Mouse (Mus musculus) forebrain, postnatal 0 days (tissue): ENCODE results near the gene Zcchc4. TPM values are rescaled to one million over a fixed set of nuclear protein-coding genes. Genes with fewer than 3 reads are reported as not detected.

Source experiments
- ATAC-seq: fragments of 200-750 bp; cut with Nextera tagmentation; 2 replicates; pipeline ENCODE4 v1.8.0; 2017; ENCODE audit warnings: mild to moderate bottlenecking, moderate library complexity
- DNase-seq: peaks from one replicate; pipeline ENCODE4 v3.0.0-alpha.2; 2015
- H3K27ac ChIP-seq: fragments of 300-500 bp; sonication (generic); 2 replicates; pipeline ENCODE4 v1.5.1; 2014; ENCODE audit warnings: low read depth, mild to moderate bottlenecking, antibody characterized with exemption, low read length, moderate library complexity, mixed read lengths
- H3K27me3 ChIP-seq: fragments of 300-500 bp; sonication (generic); 2 replicates; pipeline ENCODE4 v1.6.1; 2014; ENCODE audit warnings: mild to moderate bottlenecking, low read length, mixed read lengths; ENCODE audit not compliant: insufficient read depth
- H3K36me3 ChIP-seq: fragments of 300-500 bp; sonication (generic); 2 replicates; pipeline ENCODE4 v1.6.1; 2014; ENCODE audit warnings: mild to moderate bottlenecking, moderate library complexity; ENCODE audit not compliant: insufficient read depth
- H3K4me1 ChIP-seq: fragments of 300-500 bp; sonication (generic); 2 replicates; pipeline ENCODE4 v1.6.1; 2014; ENCODE audit warnings: antibody characterized with exemption; ENCODE audit not compliant: insufficient read depth
- H3K4me2 ChIP-seq: fragments of 300-500 bp; sonication (generic); 2 replicates; pipeline ENCODE4 v1.6.1; 2014; ENCODE audit warnings: low read depth, mild to moderate bottlenecking, moderate library complexity
- H3K4me3 ChIP-seq: fragments of 300-500 bp; sonication (generic); 2 replicates; pipeline ENCODE4 v1.5.1; 2014; ENCODE audit warnings: low read depth, low read length, mixed read lengths
- H3K9ac ChIP-seq: fragments of 300-500 bp; sonication (generic); 2 replicates; pipeline ENCODE4 v1.6.1; 2014; ENCODE audit warnings: mild to moderate bottlenecking
- H3K9me3 ChIP-seq: fragments of 300-500 bp; sonication (generic); 2 replicates; pipeline ENCODE4 v1.6.1; 2016; ENCODE audit warnings: low read length
- CTCF ChIP-seq: sonication (generic); IDR thresholded peaks from 2 replicates; pipeline ENCODE4 v1.5.1; 2016; ENCODE audit warnings: antibody characterized with exemption, control low read depth, low read depth
- WGBS: fragments of 180-500 bp; shearing (Covaris S2); extraction: QIAGEN DNeasy Blood & Tissue Kit; methylation state at CpG from one replicate; pipeline ENCODE4 v1.1.7; 2014; 5-methylcytosine and 5-hydroxymethylcytosine counted together
- polyA plus RNA-seq: library from polyadenylated mRNA; unstranded; fragments of >200 nt; fragmentation: Nextera tagmentation; extraction: Ambion mirVana; gene quantifications from 2 replicates; pipeline ENCODE4 v1.2.1, GENCODE M21; 2015
- total RNA-seq: library from RNA; depleted of rRNA; stranded (reverse); fragments of >200 nt; gene quantifications from 2 replicates; pipeline ENCODE4 v1.2.3, GENCODE M21; 2014

The Zcchc4 gene
- total and polyA plus RNA-seq, 2 experiments from 2014 or later: 6.8 to 11.0 TPM

- no peaks in the 10 kb centered on the region for H3K9me3 ChIP-seq
- H3K36me3 ChIP-seq: peaks cover 62% of the 10 kb centered on the region
- H3K27ac ChIP-seq: no peak overlapping the region
- DNase-seq (no peak), ATAC-seq (no peak)
- no peak for TF ChIP-seq CTCF
- H3K4me1 ChIP-seq: no peaks in the 10 kb centered on the region
- H3K4me3 ChIP-seq: no peak overlapping the region
- WGBS: 94% methylated on average over 7 of the region's 7 CpGs
- no peaks in the 10 kb centered on the region for H3K27me3 ChIP-seq
- H3K9ac ChIP-seq: no peak overlapping the region
- no peak overlapping the region for H3K4me2 ChIP-seq
These were observed 69.1 kb downstream of the Zcchc4 start for GRCm38 (mm10) chr5:52844319-52844718.

- Histone ChIP-seq H3K9me3 (no peaks in the 10 kb centered on the region), H3K4me1 (no peaks in the 10 kb centered on the region), H3K36me3 (peaks cover 55% of the 10 kb centered on the region), H3K4me3 (no peak overlapping the region), H3K27me3 (no peaks in the 10 kb centered on the region), H3K9ac (no peak overlapping the region), H3K27ac (no peak overlapping the region), H3K4me2 (no peak overlapping the region)
- 91% methylated on average over 5 of the region's 5 CpGs for WGBS
- no peak for ATAC-seq
- no peak for DNase-seq
- TF ChIP-seq CTCF: 0 out of 2 replicates have a peak, but pooled peaks have one; percentile 7
These were observed 80.5 kb downstream of the Zcchc4 start for GRCm38 (mm10) chr5:52855727-52856126.

GRCm38 (mm10) chr5:52864446-52864845 lies 89.2 kb downstream of the Zcchc4 start:
- Histone ChIP-seq H3K9ac (no peak overlapping the region), H3K9me3 (no peaks in the 10 kb centered on the region), H3K27ac (no peak overlapping the region), H3K4me3 (no peak overlapping the region), H3K27me3 (no peaks in the 10 kb centered on the region), H3K36me3 (peaks cover 85% of the 10 kb centered on the region), H3K4me2 (no peak overlapping the region), H3K4me1 (no peaks in the 10 kb centered on the region)
- WGBS: 94% methylated on average over 8 of the region's 8 CpGs
- no peak for TF ChIP-seq CTCF
- ATAC-seq: no peak
- no peak for DNase-seq

GRCm38 (mm10) chr5:52865825-52866224 lies 90.6 kb downstream of the Zcchc4 start:
- Histone ChIP-seq H3K27me3 (no peaks in the 10 kb centered on the region), H3K4me2 (no peak overlapping the region), H3K9me3 (no peaks in the 10 kb centered on the region), H3K4me1 (no peaks in the 10 kb centered on the region), H3K9ac (no peak overlapping the region), H3K4me3 (no peak overlapping the region), H3K27ac (no peak overlapping the region), H3K36me3 (peaks cover 73% of the 10 kb centered on the region)
- ATAC-seq (no peak), DNase-seq (no peak)
- TF ChIP-seq CTCF: no peak
- 66% methylated on average over 9 of the region's 9 CpGs for WGBS

GRCm38 (mm10) chr5:52866361-52867155 lies 91.3 kb downstream of the Zcchc4 start:
- Histone ChIP-seq H3K27me3 (no peaks in the 10 kb centered on the region), H3K27ac (no peak overlapping the region), H3K4me3 (no peak overlapping the region), H3K36me3 (peaks cover 67% of the 10 kb centered on the region), H3K9me3 (no peaks in the 10 kb centered on the region), H3K9ac (no peak overlapping the region), H3K4me2 (no peak overlapping the region), H3K4me1 (no peaks in the 10 kb centered on the region)
- no peak for ATAC-seq
- no peak for TF ChIP-seq CTCF
- DNase-seq: no peak
- WGBS: 86% methylated on average over 18 of the region's 18 CpGs

GRCm38 (mm10) chr5:52868918-52869703 lies 93.9 kb downstream of the Zcchc4 start:
- H3K4me3 ChIP-seq: no peak overlapping the region
- TF ChIP-seq CTCF: no peak
- H3K36me3 ChIP-seq: peaks cover 45% of the 10 kb centered on the region
- H3K27me3 ChIP-seq: no peaks in the 10 kb centered on the region
- WGBS: 88% methylated on average over 12 of the region's 12 CpGs
- H3K27ac ChIP-seq: no peak overlapping the region
- DNase-seq (no peak), ATAC-seq (no peak)
- H3K9me3 ChIP-seq: no peaks in the 10 kb centered on the region
- no peaks in the 10 kb centered on the region for H3K4me1 ChIP-seq
- no peak overlapping the region for H3K9ac ChIP-seq
- H3K4me2 ChIP-seq: no peak overlapping the region

- no peak for TF ChIP-seq CTCF
- WGBS: 9% methylated on average over 1 of the region's 1 CpGs
- Histone ChIP-seq H3K27me3 (no peaks in the 10 kb centered on the region), H3K4me3 (no peak overlapping the region), H3K27ac (no peak overlapping the region), H3K36me3 (peaks cover 26% of the 10 kb centered on the region), H3K4me1 (no peaks in the 10 kb centered on the region), H3K9me3 (no peaks in the 10 kb centered on the region), H3K4me2 (no peak overlapping the region), H3K9ac (no peak overlapping the region)
- DNase-seq (no peak), ATAC-seq (no peak)
These were observed 96.3 kb downstream of the Zcchc4 start for GRCm38 (mm10) chr5:52871461-52871860.
